Mouse (Mus musculus) heart, postnatal 0 days (tissue): ENCODE results near the gene 3830406C13Rik.

Source experiments
- CTCF ChIP-seq: IDR thresholded peaks from 2 replicates; pipeline ENCODE4 v1.5.1; 2016; ENCODE audit warnings: antibody characterized with exemption, control low read depth, low read depth
- EP300 ChIP-seq: IDR thresholded peaks from 2 replicates; pipeline ENCODE4 v1.6.1; 2016; ENCODE audit warnings: antibody characterized with exemption, low read depth

- TF ChIP-seq EP300 (no peak), CTCF (no peak)
These were observed 64.1 kb downstream of the 3830406C13Rik start, which contains the start of gene Fezf2 for GRCm38 (mm10) chr14:12348089-12348488.
